Mouse (Mus musculus) hindbrain, embryonic 14.5 days (tissue): ENCODE data around the gene Spon1. TPM values are rescaled to one million over a fixed set of nuclear protein-coding genes. Genes with fewer than 3 reads are reported as not detected.
A peak's percentile ranks its signal among the peaks of the same experiment; 100 is the strongest.

ENCODE experiments used
- ATAC-seq: fragments of 200-750 bp; cut with Nextera tagmentation; 2 replicates; pipeline ENCODE4 v1.8.0; 2017; ENCODE audit warnings: moderate number of reproducible peaks, mild to moderate bottlenecking, moderate TSS enrichment, moderate library complexity; ENCODE audit not compliant: low FRiP score
- DNase-seq: peaks from one replicate; pipeline ENCODE4 v3.0.0-alpha.2; 2015; ENCODE audit warnings: low spot score
- H3K27ac ChIP-seq: fragments of 300-500 bp; sonication (generic); 2 replicates; pipeline ENCODE4 v1.5.1; 2014; ENCODE audit warnings: mild to moderate bottlenecking, moderate library complexity
- H3K27me3 ChIP-seq: fragments of 300-500 bp; sonication (generic); 2 replicates; pipeline ENCODE4 v1.6.1; 2014; ENCODE audit warnings: mild to moderate bottlenecking, low read length, mixed read lengths; ENCODE audit not compliant: control insufficient read depth, insufficient read depth
- H3K36me3 ChIP-seq: fragments of 300-500 bp; sonication (generic); replicated peaks from 2 replicates; pipeline ENCODE4 v1.6.1; 2014; ENCODE audit not compliant: control insufficient read depth, insufficient read depth
- H3K4me1 ChIP-seq: fragments of 300-500 bp; sonication (generic); replicated peaks from 2 replicates; pipeline ENCODE4 v1.6.1; 2014; ENCODE audit warnings: antibody characterized with exemption, low read length, mixed read lengths; ENCODE audit not compliant: control insufficient read depth, insufficient read depth
- H3K4me2 ChIP-seq: fragments of 300-500 bp; sonication (generic); replicated peaks from 2 replicates; pipeline ENCODE4 v1.6.1; 2014; ENCODE audit warnings: mild to moderate bottlenecking, moderate library complexity
- H3K4me3 ChIP-seq: fragments of 300-500 bp; sonication (generic); replicated peaks from 2 replicates; pipeline ENCODE4 v1.5.1; 2014; ENCODE audit warnings: mild to moderate bottlenecking, low read length
- H3K9ac ChIP-seq: fragments of 300-500 bp; sonication (generic); 2 replicates; pipeline ENCODE4 v1.6.1; 2014
- H3K9me3 ChIP-seq: fragments of 300-500 bp; sonication (generic); 2 replicates; pipeline ENCODE4 v1.6.1; 2016; ENCODE audit warnings: low read length; ENCODE audit not compliant: control insufficient read depth
- WGBS: fragments of 180-500 bp; shearing (Covaris S2); extraction: QIAGEN DNeasy Blood & Tissue Kit; methylation state at CpG from one replicate; pipeline ENCODE4 v1.1.7; 2014; 5-methylcytosine and 5-hydroxymethylcytosine counted together
- polyA plus RNA-seq: library from polyadenylated mRNA; unstranded; fragments of >200 nt; fragmentation: Nextera tagmentation; extraction: Ambion mirVana; gene quantifications from 2 replicates; pipeline ENCODE4 v1.2.1, GENCODE M21; 2014

Gene Spon1
- polyA plus RNA-seq, 1 experiment from 2014 or later: 90.5 TPM

- Histone ChIP-seq H3K4me1 (no peaks in the 10 kb centered on the region), H3K27me3 (peaks cover 15% of the 10 kb centered on the region; the same call in 1 of the 2 replicates), H3K27ac (no peak overlapping the region), H3K4me3 (no peak overlapping the region), H3K4me2 (no peak overlapping the region), H3K9me3 (no peaks in the 10 kb centered on the region), H3K9ac (no peak overlapping the region), H3K36me3 (no peaks in the 10 kb centered on the region)
- 85% methylated on average over 2 of the region's 2 CpGs for WGBS
- no peak for DNase-seq
- no peak for ATAC-seq
These were observed 6.3 kb downstream of the Spon1 start for GRCm38 (mm10) chr7:113772135-113772534.

GRCm38 (mm10) chr7:113773436-113773835, 7.6 kb downstream of the Spon1 start:
- 56% methylated on average over 8 of the region's 8 CpGs for WGBS
- H3K36me3 ChIP-seq: no peaks in the 10 kb centered on the region
- H3K27me3 ChIP-seq: peaks cover 4% of the 10 kb centered on the region; the same call in 1 of the 2 replicates
- H3K4me3 ChIP-seq: no peak overlapping the region
- ATAC-seq (no peak), DNase-seq (no peak)
- H3K4me1 ChIP-seq: no peaks in the 10 kb centered on the region
- no peak overlapping the region for H3K9ac ChIP-seq
- no peaks in the 10 kb centered on the region for H3K9me3 ChIP-seq
- no peak overlapping the region for H3K4me2 ChIP-seq
- H3K27ac ChIP-seq: no peak overlapping the region

GRCm38 (mm10) chr7:113774039-113774438, 8.2 kb downstream of the Spon1 start:
- Histone ChIP-seq H3K4me3 (no peak overlapping the region), H3K4me1 (no peaks in the 10 kb centered on the region), H3K4me2 (no peak overlapping the region), H3K27me3 (no peaks in the 10 kb centered on the region; the same call in 1 of the 2 replicates), H3K27ac (no peak overlapping the region), H3K9ac (no peak overlapping the region), H3K36me3 (no peaks in the 10 kb centered on the region), H3K9me3 (no peaks in the 10 kb centered on the region)
- 20% methylated on average over 7 of the region's 7 CpGs for WGBS
- ATAC-seq: peak; percentile 55; the same call in 1 of the 2 replicates
- DNase-seq: no peak

GRCm38 (mm10) chr7:113774906-113775305, 9.1 kb downstream of the Spon1 start:
- no peak overlapping the region for H3K9ac ChIP-seq
- H3K4me1 ChIP-seq: no peaks in the 10 kb centered on the region
- no peaks in the 10 kb centered on the region for H3K36me3 ChIP-seq
- H3K27me3 ChIP-seq: no peaks in the 10 kb centered on the region; the same call in 1 of the 2 replicates
- 81% methylated on average over 3 of the region's 3 CpGs for WGBS
- H3K9me3 ChIP-seq: no peaks in the 10 kb centered on the region
- no peak overlapping the region for H3K4me3 ChIP-seq
- H3K27ac ChIP-seq: no peak overlapping the region
- 0 out of 2 replicates have a peak, but pooled peaks have one; percentile 40 for ATAC-seq
- H3K4me2 ChIP-seq: no peak overlapping the region
- DNase-seq: no peak

- ATAC-seq (no peak), DNase-seq (no peak)
- Histone ChIP-seq H3K27me3 (no peaks in the 10 kb centered on the region), H3K27ac (no peak overlapping the region), H3K9ac (no peak overlapping the region), H3K9me3 (no peaks in the 10 kb centered on the region), H3K4me2 (no peak overlapping the region), H3K4me1 (no peaks in the 10 kb centered on the region), H3K36me3 (no peaks in the 10 kb centered on the region), H3K4me3 (no peak overlapping the region)
- WGBS: 92% methylated on average over 6 of the region's 6 CpGs
These were observed 12.7 kb downstream of the Spon1 start for GRCm38 (mm10) chr7:113778546-113778945.

GRCm38 (mm10) chr7:113780286-113780685, 14.5 kb downstream of the Spon1 start:
- DNase-seq (no peak), ATAC-seq (no peak)
- H3K27me3 ChIP-seq: no peaks in the 10 kb centered on the region
- no peak overlapping the region for H3K27ac ChIP-seq
- H3K4me1 ChIP-seq: no peaks in the 10 kb centered on the region
- H3K4me2 ChIP-seq: no peak overlapping the region
- no peak overlapping the region for H3K4me3 ChIP-seq
- WGBS: 87% methylated on average over 5 of the region's 5 CpGs
- no peak overlapping the region for H3K9ac ChIP-seq
- no peaks in the 10 kb centered on the region for H3K9me3 ChIP-seq
- no peaks in the 10 kb centered on the region for H3K36me3 ChIP-seq

GRCm38 (mm10) chr7:113791991-113792390, 26.2 kb downstream of the Spon1 start:
- no peaks in the 10 kb centered on the region for H3K9me3 ChIP-seq
- no peak overlapping the region for H3K9ac ChIP-seq
- H3K4me1 ChIP-seq: no peaks in the 10 kb centered on the region
- DNase-seq: no peak
- H3K4me2 ChIP-seq: no peak overlapping the region
- 77% methylated on average over 5 of the region's 5 CpGs for WGBS
- no peaks in the 10 kb centered on the region for H3K36me3 ChIP-seq
- H3K27ac ChIP-seq: no peak overlapping the region
- no peak overlapping the region for H3K4me3 ChIP-seq
- H3K27me3 ChIP-seq: no peaks in the 10 kb centered on the region
- no peak for ATAC-seq

GRCm38 (mm10) chr7:113792871-113793270, 27.1 kb downstream of the Spon1 start:
- DNase-seq (no peak), ATAC-seq (no peak)
- H3K9me3 ChIP-seq: no peaks in the 10 kb centered on the region
- H3K4me2 ChIP-seq: no peak overlapping the region
- WGBS: 79% methylated on average over 3 of the region's 3 CpGs
- H3K4me1 ChIP-seq: no peaks in the 10 kb centered on the region
- H3K9ac ChIP-seq: no peak overlapping the region
- no peaks in the 10 kb centered on the region for H3K27me3 ChIP-seq
- no peaks in the 10 kb centered on the region for H3K36me3 ChIP-seq
- H3K4me3 ChIP-seq: no peak overlapping the region
- no peak overlapping the region for H3K27ac ChIP-seq

- no peak overlapping the region for H3K9ac ChIP-seq
- H3K4me2 ChIP-seq: no peak overlapping the region
- H3K36me3 ChIP-seq: no peaks in the 10 kb centered on the region
- no peaks in the 10 kb centered on the region for H3K27me3 ChIP-seq
- no peak for ATAC-seq
- no peaks in the 10 kb centered on the region for H3K4me1 ChIP-seq
- no peak overlapping the region for H3K4me3 ChIP-seq
- no peak overlapping the region for H3K27ac ChIP-seq
- no peak for DNase-seq
- no peaks in the 10 kb centered on the region for H3K9me3 ChIP-seq
- 70% methylated on average over 5 of the region's 5 CpGs for WGBS
These were observed 29.4 kb downstream of the Spon1 start for GRCm38 (mm10) chr7:113795209-113795608.

- Histone ChIP-seq H3K4me2 (no peak overlapping the region), H3K9me3 (no peaks in the 10 kb centered on the region), H3K4me3 (no peak overlapping the region), H3K27me3 (no peaks in the 10 kb centered on the region), H3K4me1 (no peaks in the 10 kb centered on the region), H3K27ac (no peak overlapping the region), H3K36me3 (no peaks in the 10 kb centered on the region), H3K9ac (no peak overlapping the region)
- ATAC-seq (no peak), DNase-seq (no peak)
- WGBS: 95% methylated on average over 4 of the region's 4 CpGs
These were observed 31.3 kb downstream of the Spon1 start for GRCm38 (mm10) chr7:113797134-113797533.
